Mouse (Mus musculus) embryonic facial prominence, embryonic 14.5 days (tissue): ENCODE data around the gene Lgalsl. TPM values are rescaled to one million over a fixed set of nuclear protein-coding genes. Genes with fewer than 3 reads are reported as not detected.

Experiments used
- ATAC-seq: fragments of 200-750 bp; cut with Nextera tagmentation; 2 replicates; pipeline ENCODE4 v1.8.0; 2017; ENCODE audit warnings: low read depth, moderate number of reproducible peaks, moderate TSS enrichment
- DNase-seq: peaks from one replicate; pipeline ENCODE4 v3.0.0-alpha.2; 2015; ENCODE audit warnings: low spot score
- H3K27ac ChIP-seq: fragments of 300-500 bp; sonication (generic); replicated peaks from 2 replicates; pipeline ENCODE4 v1.5.1; 2014; ENCODE audit warnings: low read depth, mild to moderate bottlenecking, low read length, moderate library complexity
- H3K27me3 ChIP-seq: fragments of 300-500 bp; sonication (generic); replicated peaks from 2 replicates; pipeline ENCODE4 v1.6.1; 2014; ENCODE audit warnings: low read length; ENCODE audit not compliant: control insufficient read depth, insufficient read depth
- H3K36me3 ChIP-seq: fragments of 300-500 bp; sonication (generic); 2 replicates; pipeline ENCODE4 v1.6.1; 2014; ENCODE audit warnings: low read length, mixed read lengths; ENCODE audit not compliant: control insufficient read depth, insufficient read depth
- H3K4me1 ChIP-seq: fragments of 300-500 bp; sonication (generic); 2 replicates; pipeline ENCODE4 v1.6.1; 2014; ENCODE audit warnings: antibody characterized with exemption, low read length; ENCODE audit not compliant: control insufficient read depth, insufficient read depth
- H3K4me2 ChIP-seq: fragments of 300-500 bp; sonication (generic); 2 replicates; pipeline ENCODE4 v1.6.1; 2014; ENCODE audit warnings: low read depth, mild to moderate bottlenecking, low read length, moderate library complexity, mixed read lengths
- H3K4me3 ChIP-seq: fragments of 300-500 bp; sonication (generic); 2 replicates; pipeline ENCODE4 v1.5.1; 2014; ENCODE audit warnings: low read depth, mild to moderate bottlenecking, low read length
- H3K9ac ChIP-seq: fragments of 300-500 bp; sonication (generic); 2 replicates; pipeline ENCODE4 v1.6.1; 2014; ENCODE audit warnings: low read depth, mild to moderate bottlenecking, low read length, moderate library complexity, mixed read lengths
- H3K9me3 ChIP-seq: fragments of 300-500 bp; sonication (generic); 2 replicates; pipeline ENCODE4 v1.6.1; 2016; ENCODE audit warnings: low read length; ENCODE audit not compliant: control insufficient read depth
- WGBS: fragments of 180-500 bp; shearing (Covaris S2); extraction: QIAGEN DNeasy Blood & Tissue Kit; methylation state at CpG from one replicate; pipeline ENCODE4 v1.1.7; 2014; 5-methylcytosine and 5-hydroxymethylcytosine counted together
- polyA plus RNA-seq: library from polyadenylated mRNA; unstranded; fragments of >200 nt; fragmentation: Nextera tagmentation; extraction: Ambion mirVana; gene quantifications from 2 replicates; pipeline ENCODE4 v1.2.1, GENCODE M21; 2014

Lgalsl gene
- polyA plus RNA-seq, 1 experiment from 2014 or later, result 54.9 TPM

DNA sequence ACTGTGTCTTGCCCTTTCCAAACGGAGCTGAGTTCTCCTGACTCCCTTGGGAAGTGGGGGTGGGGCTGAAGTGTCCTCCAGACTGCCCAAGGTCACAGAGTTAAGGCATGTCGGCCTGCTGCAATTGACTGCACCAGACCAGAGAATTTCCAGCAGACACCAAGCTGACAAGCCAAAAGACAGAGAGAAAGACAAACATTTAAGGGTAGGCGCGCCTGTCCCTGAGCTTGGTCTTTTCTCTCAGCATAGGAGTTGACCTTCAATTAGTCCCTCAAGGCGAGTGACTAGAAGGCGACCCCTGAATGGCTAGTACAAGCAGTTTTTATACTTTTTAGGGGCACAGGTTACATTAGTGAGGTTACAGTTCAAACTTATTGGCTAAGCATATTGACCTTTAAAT is 46.1 kb downstream of the Lgalsl start:
- WGBS, result 76% methylated on average over 6 of the region's 6 CpGs
- DNase-seq (no peak), ATAC-seq (no peak)
- no peak overlapping the region for H3K4me2 ChIP-seq
- no peak overlapping the region for H3K4me3 ChIP-seq
- no peaks in the 10 kb centered on the region for H3K36me3 ChIP-seq
- H3K4me1 ChIP-seq, result no peaks in the 10 kb centered on the region
- H3K9ac ChIP-seq, result no peak overlapping the region
- H3K27ac ChIP-seq, result no peak overlapping the region
- 0 out of 2 replicates have a peak, but pooled peaks cover 4% of the 10 kb centered on the region for H3K9me3 ChIP-seq
- H3K27me3 ChIP-seq, result no peaks in the 10 kb centered on the region

GRCm38 (mm10) chr11:20783467-20783866 is 47.4 kb downstream of the Lgalsl start:
- Histone ChIP-seq H3K4me2 (no peak overlapping the region), H3K9ac (no peak overlapping the region), H3K27me3 (no peaks in the 10 kb centered on the region), H3K9me3 (0 out of 2 replicates have a peak, but pooled peaks cover 4% of the 10 kb centered on the region), H3K4me1 (no peaks in the 10 kb centered on the region), H3K27ac (no peak overlapping the region), H3K4me3 (no peak overlapping the region), H3K36me3 (no peaks in the 10 kb centered on the region)
- DNase-seq (no peak), ATAC-seq (no peak)
- WGBS, result 91% methylated on average over 1 of the region's 1 CpGs

DNA sequence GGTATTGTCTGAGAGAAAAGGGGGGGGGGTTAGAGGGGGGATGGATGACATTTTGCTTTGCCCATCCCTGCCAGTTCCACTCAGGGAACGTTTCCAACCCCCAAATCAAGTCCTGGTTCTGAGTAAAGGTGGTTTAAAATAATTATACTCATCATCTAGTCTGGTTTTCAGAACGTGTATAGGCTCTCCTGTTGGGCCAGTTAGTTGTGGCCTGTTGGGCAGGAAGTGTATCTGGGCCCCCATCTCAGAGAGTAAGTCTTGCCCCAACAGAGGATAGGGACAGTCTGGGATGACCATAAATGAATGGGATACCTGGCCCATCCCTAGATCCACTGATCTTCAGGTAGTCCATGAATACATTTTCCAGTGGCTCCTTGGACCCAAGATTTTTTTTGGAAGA is 48.2 kb downstream of the Lgalsl start:
- 56% methylated on average over 2 of the region's 2 CpGs for WGBS

DNA sequence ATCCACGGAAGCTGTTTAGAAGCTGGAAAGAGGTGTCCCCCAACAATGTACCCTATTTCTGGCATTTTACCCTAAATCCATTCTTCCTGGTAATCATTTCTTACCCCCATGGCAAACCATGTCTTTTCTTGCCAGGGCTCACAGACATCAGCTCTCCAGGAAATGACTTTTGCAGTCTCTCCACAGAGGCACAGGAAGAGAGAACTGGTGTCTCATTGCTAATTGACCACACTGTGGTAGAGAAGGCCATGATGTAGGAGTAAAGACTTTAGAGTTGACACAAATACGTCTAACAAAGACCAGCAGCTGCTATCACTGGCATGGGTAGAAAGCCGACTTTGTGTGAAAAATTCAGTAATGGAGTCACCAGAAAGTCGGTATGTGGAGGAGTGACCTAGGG is 50.5 kb downstream of the Lgalsl start:
- DNase-seq (no peak), ATAC-seq (no peak)
- 0 out of 2 replicates have a peak, but pooled peaks cover 4% of the 10 kb centered on the region for H3K9me3 ChIP-seq
- 82% methylated on average over 4 of the region's 4 CpGs for WGBS
- no peak overlapping the region for H3K27ac ChIP-seq
- H3K36me3 ChIP-seq, result no peaks in the 10 kb centered on the region
- H3K27me3 ChIP-seq, result no peaks in the 10 kb centered on the region
- no peak overlapping the region for H3K4me3 ChIP-seq
- no peak overlapping the region for H3K9ac ChIP-seq
- H3K4me1 ChIP-seq, result no peaks in the 10 kb centered on the region
- H3K4me2 ChIP-seq, result no peak overlapping the region

More for the DNA sequence above, 48.2 kb downstream of the Lgalsl start:
- H3K4me3 ChIP-seq, result no peak overlapping the region
- ATAC-seq (no peak), DNase-seq (no peak)
- H3K36me3 ChIP-seq, result no peaks in the 10 kb centered on the region
- H3K9me3 ChIP-seq, result 0 out of 2 replicates have a peak, but pooled peaks cover 4% of the 10 kb centered on the region
- no peak overlapping the region for H3K4me2 ChIP-seq
- H3K4me1 ChIP-seq, result no peaks in the 10 kb centered on the region
- H3K27ac ChIP-seq, result no peak overlapping the region
- no peak overlapping the region for H3K9ac ChIP-seq
- no peaks in the 10 kb centered on the region for H3K27me3 ChIP-seq

DNA sequence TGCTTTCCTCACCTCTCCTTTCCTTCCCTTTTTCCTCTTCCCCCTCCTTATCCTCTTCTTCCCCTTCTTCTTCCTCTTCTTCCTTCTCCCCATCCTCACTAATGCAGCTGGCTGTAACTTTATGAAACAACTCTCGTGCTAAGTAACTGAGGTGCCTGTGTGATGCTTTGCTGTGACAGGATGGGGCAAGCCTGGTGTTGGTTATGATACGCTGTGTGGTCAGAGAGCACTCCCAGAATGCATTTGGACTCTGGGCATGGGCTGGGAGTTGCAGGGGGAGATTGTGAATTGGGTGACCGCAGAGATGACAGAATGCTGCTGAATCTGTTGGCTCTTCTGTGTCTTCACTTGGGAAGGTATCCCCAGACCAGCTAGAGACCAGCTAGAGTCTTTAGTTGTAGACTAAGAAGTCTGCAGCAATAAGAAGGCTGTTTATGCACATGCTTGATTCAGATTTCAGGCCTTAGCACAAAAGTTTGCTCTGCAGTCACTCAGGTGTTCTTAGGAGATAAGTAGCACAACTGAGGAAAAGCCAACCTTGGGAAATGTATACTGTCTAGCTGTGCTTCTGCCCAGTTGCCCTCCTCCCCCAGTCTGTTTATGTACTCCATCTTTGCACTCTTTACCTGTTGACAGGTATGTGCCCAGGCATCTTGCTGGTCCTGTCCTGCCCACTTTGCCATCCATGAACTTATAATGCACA is 51.8 kb downstream of the Lgalsl start:
- 83% methylated on average over 3 of the region's 3 CpGs for WGBS
- H3K4me3 ChIP-seq, result no peak overlapping the region
- ATAC-seq, result no peak

DNA sequence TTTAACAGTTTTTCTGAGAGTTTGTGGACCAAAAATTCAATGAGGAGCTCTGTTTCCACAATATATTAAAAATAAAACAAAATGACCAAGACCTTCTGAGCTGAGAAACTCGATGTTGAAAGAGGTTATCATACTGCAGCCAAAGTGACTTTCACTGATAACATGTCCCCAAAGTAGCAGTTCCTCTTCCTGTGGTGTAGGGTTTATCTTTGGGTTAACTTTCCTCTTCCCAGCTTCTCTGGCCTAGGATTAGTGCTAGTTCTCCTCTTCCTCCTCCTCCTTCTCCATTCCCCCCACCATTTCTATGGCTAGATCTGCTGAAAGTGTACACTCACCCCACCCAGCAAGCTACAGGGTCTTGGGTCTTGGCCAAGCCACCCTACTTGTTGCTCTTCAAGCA is 52.6 kb downstream of the Lgalsl start:
- H3K4me1 ChIP-seq, result no peaks in the 10 kb centered on the region
- H3K9ac ChIP-seq, result no peak overlapping the region
- H3K36me3 ChIP-seq, result no peaks in the 10 kb centered on the region
- H3K27ac ChIP-seq, result no peak overlapping the region
- 76% methylated on average over 1 of the region's 1 CpGs for WGBS
- no peaks in the 10 kb centered on the region for H3K9me3 ChIP-seq
- H3K4me2 ChIP-seq, result no peak overlapping the region
- ATAC-seq (no peak), DNase-seq (no peak)
- no peak overlapping the region for H3K4me3 ChIP-seq
- H3K27me3 ChIP-seq, result no peaks in the 10 kb centered on the region

More for the DNA sequence above, 51.8 kb downstream of the Lgalsl start:
- Histone ChIP-seq H3K27me3 (no peaks in the 10 kb centered on the region), H3K36me3 (no peaks in the 10 kb centered on the region), H3K9ac (no peak overlapping the region), H3K27ac (no peak overlapping the region), H3K9me3 (no peaks in the 10 kb centered on the region), H3K4me1 (no peaks in the 10 kb centered on the region), H3K4me2 (no peak overlapping the region)
- DNase-seq, result no peak

GRCm38 (mm10) chr11:20776668-20777067 is 54.2 kb downstream of the Lgalsl start:
- Histone ChIP-seq H3K4me1 (no peaks in the 10 kb centered on the region), H3K4me2 (no peak overlapping the region), H3K27ac (no peak overlapping the region), H3K36me3 (no peaks in the 10 kb centered on the region), H3K27me3 (no peaks in the 10 kb centered on the region), H3K9me3 (no peaks in the 10 kb centered on the region), H3K9ac (no peak overlapping the region), H3K4me3 (no peak overlapping the region)
- no peak for DNase-seq
- no peak for ATAC-seq

Other genes with a start within 250 kb of the Lgalsl start
- gene Aftph, start 89.5 kb downstream of the Lgalsl start, polyA plus RNA-seq, result 18.6 and 21.3 TPM in 2 replicates